Mouse (Mus musculus) liver, embryonic 14.5 days (tissue): ENCODE data around the gene Pde6b. TPM values are rescaled to one million over a fixed set of nuclear protein-coding genes. Genes with fewer than 3 reads are reported as not detected.

ENCODE experiments used
- ATAC-seq: fragments of 200-750 bp; cut with Nextera tagmentation; 2 replicates; pipeline ENCODE4 v1.8.0; 2017; ENCODE audit warnings: moderate number of reproducible peaks, mild to moderate bottlenecking, moderate library complexity; ENCODE audit not compliant: insufficient read depth
- DNase-seq, 3 experiments: peaks; one replicate each; pipeline ENCODE4 v3.0.0-alpha.2; 2012 to 2013; ENCODE audit warnings: low read depth in 3 of 3, low spot score in 3 of 3
- H3K27ac ChIP-seq: fragments of 300-500 bp; sonication (generic); 2 replicates; pipeline ENCODE4 v1.5.1; 2014; ENCODE audit warnings: moderate library complexity, mild to moderate bottlenecking, control low read depth, inconsistent platforms
- H3K27me3 ChIP-seq: fragments of 300-500 bp; sonication (generic); 2 replicates; pipeline ENCODE4 v1.6.1; 2014; ENCODE audit warnings: mild to moderate bottlenecking, low read length, moderate library complexity; ENCODE audit not compliant: control insufficient read depth, insufficient read depth
- H3K36me3 ChIP-seq: fragments of 300-500 bp; sonication (generic); replicated peaks from 2 replicates; pipeline ENCODE4 v1.6.1; 2014; ENCODE audit warnings: low read depth; ENCODE audit not compliant: control insufficient read depth, insufficient read depth
- H3K4me1 ChIP-seq, 2 experiments: fragments of 200-500 bp in 1 of 2; fragments of 300-500 bp in 1 of 2; sonication (generic) in 1 of 2; replicated peaks; 2 replicates each; pipeline ENCODE4 v1.6.1; 2012 to 2014; ENCODE audit warnings: antibody characterized with exemption in 1 of 2, inconsistent platforms in 1 of 2, low read length in 1 of 2; ENCODE audit not compliant: control insufficient read depth in 2 of 2, insufficient read depth in 2 of 2
- H3K4me2 ChIP-seq: fragments of 300-500 bp; sonication (generic); 2 replicates; pipeline ENCODE4 v1.6.1; 2014; ENCODE audit warnings: low read depth, mild to moderate bottlenecking, control low read depth, moderate library complexity
- H3K4me3 ChIP-seq, 2 experiments: fragments of 200-500 bp in 1 of 2; fragments of 300-500 bp in 1 of 2; sonication (generic) in 1 of 2; 2 replicates each; pipeline ENCODE4 v1.5.1; 2012 to 2014; ENCODE audit warnings: low read depth in 2 of 2, low read length in 2 of 2, mild to moderate bottlenecking in 2 of 2, control low read depth in 1 of 2, inconsistent platforms in 1 of 2, moderate library complexity in 1 of 2; ENCODE audit not compliant: insufficient read depth in 1 of 2
- H3K9ac ChIP-seq: fragments of 300-500 bp; sonication (generic); replicated peaks from 2 replicates; pipeline ENCODE4 v1.6.1; 2014; ENCODE audit warnings: mild to moderate bottlenecking, control low read depth, moderate library complexity
- H3K9me3 ChIP-seq: fragments of 300-500 bp; sonication (generic); 2 replicates; pipeline ENCODE4 v1.6.1; 2016; ENCODE audit warnings: low read length, mixed read lengths; ENCODE audit not compliant: control insufficient read depth
- CTCF ChIP-seq: IDR thresholded peaks from 2 replicates; pipeline ENCODE4 v1.5.1; 2016; ENCODE audit warnings: antibody characterized with exemption, low read depth, control low read depth
- EP300 ChIP-seq: IDR thresholded peaks from 2 replicates; pipeline ENCODE4 v1.6.1; 2016; ENCODE audit warnings: antibody characterized with exemption, low read depth
- WGBS: fragments of 180-500 bp; shearing (Covaris S2); extraction: QIAGEN DNeasy Blood & Tissue Kit; methylation state at CpG from one replicate; pipeline ENCODE4 v1.1.7; 2014; ENCODE audit not compliant: insufficient replicate concordance; 5-methylcytosine and 5-hydroxymethylcytosine counted together
- polyA plus RNA-seq, 2 experiments: library from polyadenylated mRNA; depleted of rRNA in 1 of 2; stranded (reverse) in 1 of 2; unstranded in 1 of 2; fragments of >200 nt; fragmentation: Nextera tagmentation in 1 of 2; extraction: Ambion mirVana in 1 of 2; gene quantifications; 2 replicates each; pipeline versions ENCODE4 v1.2.1 to v1.2.3; 2012 to 2014

The Pde6b gene
- polyA plus RNA-seq, 2 experiments: 0.09 TPM; not detected in 1

- TF ChIP-seq EP300 (no peak), CTCF (no peak)
- DNase-seq: no peak
- WGBS: 75% methylated on average over 6 of the region's 6 CpGs
Observed at GRCm38 (mm10) chr5:108431196-108431595, 43.0 kb downstream of the Pde6b start.

GRCm38 (mm10) chr5:108433804-108434587, 45.8 kb downstream of the Pde6b start, which contains the start of gene Atp5k:
Gene Atp5k, minus strand, starts transcription at chr5:108434448.
- peak within 1 kb of the TSS; percentile 88 for H3K9ac ChIP-seq
- DNase-seq (peak; percentile 84 to 88 (median 84)), ATAC-seq (peak; percentile 86)
- H3K36me3 ChIP-seq: peaks cover 17% of the 10 kb centered on the region
- peaks cover 8 to 10% of the 10 kb centered on the region in 2 experiments for H3K4me1 ChIP-seq
- no peaks in the 10 kb centered on the region for H3K9me3 ChIP-seq
- H3K27me3 ChIP-seq: no peaks in the 10 kb centered on the region
- under 1% methylated on average over 42 of the region's 42 CpGs for WGBS
- no peak within 1 kb of the TSS for H3K27ac ChIP-seq
- H3K4me3 ChIP-seq: peak within 1 kb of the TSS; percentile 87 to 96
- H3K4me2 ChIP-seq: peak within 1 kb of the TSS; percentile 81
- peak; percentile 99 for TF ChIP-seq CTCF
- TF ChIP-seq EP300: no peak

More at GRCm38 (mm10) chr5:108431196-108431595, 43.0 kb downstream of the Pde6b start:
- H3K27ac ChIP-seq: no peak overlapping the region
- H3K27me3 ChIP-seq: no peaks in the 10 kb centered on the region
- H3K9me3 ChIP-seq: no peaks in the 10 kb centered on the region
- no peak overlapping the region for H3K9ac ChIP-seq
- peaks cover 8 to 10% of the 10 kb centered on the region in 2 experiments for H3K4me1 ChIP-seq
- peaks cover 17% of the 10 kb centered on the region for H3K36me3 ChIP-seq
- H3K4me2 ChIP-seq: no peak overlapping the region
- no peak overlapping the region for H3K4me3 ChIP-seq
- ATAC-seq: no peak

- no peak overlapping the region for H3K4me3 ChIP-seq
- 55% methylated on average over 2 of the region's 2 CpGs for WGBS
- H3K9me3 ChIP-seq: no peaks in the 10 kb centered on the region
- H3K36me3 ChIP-seq: peaks cover 10% of the 10 kb centered on the region
- peaks cover 8 to 10% of the 10 kb centered on the region in 2 experiments for H3K4me1 ChIP-seq
- DNase-seq (no peak), ATAC-seq (no peak)
- no peak for TF ChIP-seq CTCF
- TF ChIP-seq EP300: no peak
- H3K9ac ChIP-seq: no peak overlapping the region
- H3K27ac ChIP-seq: no peak overlapping the region
- no peak overlapping the region for H3K4me2 ChIP-seq
- no peaks in the 10 kb centered on the region for H3K27me3 ChIP-seq
Observed at GRCm38 (mm10) chr5:108436101-108436500, 47.9 kb downstream of the Pde6b start.

- Histone ChIP-seq H3K27me3 (no peaks in the 10 kb centered on the region), H3K4me2 (no peak overlapping the region), H3K9me3 (no peaks in the 10 kb centered on the region), H3K36me3 (no peaks in the 10 kb centered on the region), H3K27ac (no peak overlapping the region), H3K4me3 (no peak overlapping the region), H3K9ac (no peak overlapping the region), H3K4me1 (peaks cover 8 to 22% of the 10 kb centered on the region in 2 experiments; a peak in 3 of 4 replicates)
- no peak for TF ChIP-seq CTCF
- TF ChIP-seq EP300: no peak
- DNase-seq: no peak
- 0 out of 2 replicates have a peak, but pooled peaks have one; percentile 21 for ATAC-seq
- 37% methylated on average over 3 of the region's 3 CpGs for WGBS
Observed at GRCm38 (mm10) chr5:108446973-108447372, 58.8 kb downstream of the Pde6b start.

GRCm38 (mm10) chr5:108447857-108448256, 59.7 kb downstream of the Pde6b start:
- Histone ChIP-seq H3K9ac (no peak overlapping the region), H3K9me3 (no peaks in the 10 kb centered on the region), H3K4me3 (no peak overlapping the region), H3K27ac (no peak overlapping the region), H3K4me1 (peaks cover 8 to 22% of the 10 kb centered on the region in 2 experiments; a peak in 3 of 4 replicates), H3K36me3 (no peaks in the 10 kb centered on the region), H3K4me2 (peak overlapping the region; percentile 70; the same call in 1 of the 2 replicates), H3K27me3 (no peaks in the 10 kb centered on the region)
- WGBS: 65% methylated on average over 7 of the region's 7 CpGs
- TF ChIP-seq EP300 (no peak), CTCF (no peak)
- no peak for ATAC-seq
- DNase-seq: no peak
